Mouse (Mus musculus): ENCODE results near the gene Abcg1.

DNA sequence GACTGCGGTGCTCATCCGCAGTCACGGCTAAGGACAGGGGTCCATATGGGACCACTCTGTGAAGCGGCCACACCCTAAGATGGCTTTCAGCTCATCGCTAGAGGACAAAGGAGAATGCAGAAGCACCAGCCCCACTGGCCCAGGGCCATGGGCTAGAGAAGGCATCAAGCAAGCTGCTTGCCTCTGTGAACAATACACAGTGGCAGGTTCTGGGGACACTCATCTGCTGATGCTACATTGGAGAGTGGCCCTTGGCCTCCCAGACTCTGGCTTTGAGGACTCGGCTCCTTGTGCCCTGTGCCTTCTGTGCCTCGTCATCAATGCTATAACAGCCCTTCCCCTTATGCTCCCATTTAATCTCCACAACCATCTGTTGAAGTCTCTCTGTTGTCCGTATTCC lies 36.2 kb upstream of the Abcg1 start:
- TF ChIP-seq MEF2A (IDR thresholded peaks at IDR 0.05; ENCODE audit: borderline replicate concordance, low read depth, low read length): no peak
- TF ChIP-seq TCF12 (IDR thresholded peaks at IDR 0.05; ENCODE audit: low read depth, low read length): no peak
- no peak for TF ChIP-seq CTCF (conservative IDR thresholded peaks at IDR 0.05 in 1 of 2, IDR thresholded peaks at IDR 0.05 in 1 of 2; ENCODE audit: low read depth in 2 of 2, low read length in 2 of 2)
- no peak for TF ChIP-seq POLR2A (IDR thresholded peaks at IDR 0.05; ENCODE audit: low read depth, low read length)
- no peak for TF ChIP-seq HCFC1 (IDR thresholded peaks at IDR 0.05; ENCODE audit: low read depth, low read length)

Data from CH12.LX (cell line).